Mouse (Mus musculus) activated CD4-positive, CD25-positive, alpha-beta regulatory T cell, adult 4 months (primary cell): ENCODE data around the gene Gm21860. TPM values are rescaled to one million over a fixed set of nuclear protein-coding genes. Genes with fewer than 3 reads are reported as not detected.
A peak's percentile ranks its signal among the peaks of the same experiment; 100 is the strongest.
"Not testable (repeated sequence)": the region's sequence is repeated elsewhere in the genome, so short reads cannot be mapped to it uniquely, and the experiment has no call there.

Source experiments
- ATAC-seq: one replicate; pipeline ENCODE4 v1.8.0; 2017
- polyA plus RNA-seq, 2 experiments: library from polyadenylated mRNA; unstranded; fragments of 100-300 nt; shearing (Covaris generic); gene quantifications; one replicate each; pipeline ENCODE4 v1.2.1; 2017

Gene Gm21860
- polyA plus RNA-seq, 2 experiments from 2014 or later: not detected

- peak; percentile 65 for ATAC-seq
Measured at GRCm38 (mm10) chrY:90732101-90732542, 22.5 kb downstream of the Gm21860 start.

- not testable (repeated sequence) for ATAC-seq
Measured at GRCm38 (mm10) chrY:90731593-90731955, 23.0 kb downstream of the Gm21860 start.

- not testable (repeated sequence) for ATAC-seq
Measured at GRCm38 (mm10) chrY:90730908-90731592, 23.6 kb downstream of the Gm21860 start.

GRCm38 (mm10) chrY:90729816-90730303, 24.8 kb downstream of the Gm21860 start:
- ATAC-seq: not testable (repeated sequence)

GRCm38 (mm10) chrY:90728905-90729256, 25.7 kb downstream of the Gm21860 start:
- not testable (repeated sequence) for ATAC-seq

- ATAC-seq: not testable (repeated sequence)
Measured at GRCm38 (mm10) chrY:90728251-90728904, 26.2 kb downstream of the Gm21860 start.

GRCm38 (mm10) chrY:90727121-90727908, 27.3 kb downstream of the Gm21860 start:
- ATAC-seq: not testable (repeated sequence)

- not testable (repeated sequence) for ATAC-seq
Measured at GRCm38 (mm10) chrY:90725701-90726451, 28.7 kb downstream of the Gm21860 start.

- not testable (repeated sequence) for ATAC-seq
Measured at GRCm38 (mm10) chrY:90725166-90725565, 29.5 kb downstream of the Gm21860 start.

- ATAC-seq: not testable (repeated sequence)
Measured at GRCm38 (mm10) chrY:90724014-90724709, 30.5 kb downstream of the Gm21860 start.

GRCm38 (mm10) chrY:90723336-90723987, 31.2 kb downstream of the Gm21860 start:
- not testable (repeated sequence) for ATAC-seq

GRCm38 (mm10) chrY:90720505-90720904, 34.1 kb downstream of the Gm21860 start:
- not testable (repeated sequence) for ATAC-seq

- ATAC-seq: not testable (repeated sequence)
Measured at GRCm38 (mm10) chrY:90719403-90720232, 35.0 kb downstream of the Gm21860 start.

- ATAC-seq: not testable (repeated sequence)
Measured at GRCm38 (mm10) chrY:90718583-90719402, 35.8 kb downstream of the Gm21860 start.

GRCm38 (mm10) chrY:90718021-90718420, 36.6 kb downstream of the Gm21860 start:
- not testable (repeated sequence) for ATAC-seq

GRCm38 (mm10) chrY:90717496-90717895, 37.1 kb downstream of the Gm21860 start:
- not testable (repeated sequence) for ATAC-seq
